Mouse (Mus musculus): ENCODE data around the gene Adamts2. TPM values are rescaled to one million over a fixed set of nuclear protein-coding genes. Genes with fewer than 3 reads are reported as not detected.

The Adamts2 gene
- polyA plus RNA-seq, 1 experiment from 2014 or later: 7.5 TPM

- Histone ChIP-seq H3K4me1 (replicated peaks) (peaks cover 12% of the 10 kb centered on the region), H3K9me3 (replicated peaks) (0 out of 2 replicates have a peak, but pooled peaks cover 6% of the 10 kb centered on the region), H3K27me3 (replicated peaks) (peaks cover 9% of the 10 kb centered on the region), H3K9ac (no peak overlapping the region), H3K27ac (ENCODE audit: poor library complexity, severe bottlenecking) (no peak overlapping the region), H3K36me3 (no peaks in the 10 kb centered on the region), H3K4me3 (no peak overlapping the region), H3K4me2 (no peak overlapping the region)
- no peak for ATAC-seq (ENCODE audit: insufficient number of reproducible peaks, low FRiP score)
- 69% methylated on average over 4 of the region's 4 CpGs for WGBS
Observed at GRCm38 (mm10) chr11:50734129-50734528, 132.2 kb downstream of the Adamts2 start.

GRCm38 (mm10) chr11:50736548-50736947, 134.7 kb downstream of the Adamts2 start:
- no peak overlapping the region for H3K27ac ChIP-seq (ENCODE audit: poor library complexity, severe bottlenecking)
- no peak overlapping the region for H3K4me2 ChIP-seq
- peaks cover 14% of the 10 kb centered on the region for H3K27me3 ChIP-seq (replicated peaks)
- ATAC-seq (ENCODE audit: insufficient number of reproducible peaks, low FRiP score): no peak
- H3K9me3 ChIP-seq (replicated peaks): 0 out of 2 replicates have a peak, but pooled peaks cover 6% of the 10 kb centered on the region
- no peak overlapping the region for H3K9ac ChIP-seq
- WGBS: 81% methylated on average over 1 of the region's 1 CpGs
- H3K4me1 ChIP-seq (replicated peaks): peaks cover 22% of the 10 kb centered on the region
- H3K36me3 ChIP-seq: no peaks in the 10 kb centered on the region
- no peak overlapping the region for H3K4me3 ChIP-seq

- Histone ChIP-seq H3K27me3 (replicated peaks) (peaks cover 19% of the 10 kb centered on the region), H3K27ac (ENCODE audit: poor library complexity, severe bottlenecking) (no peak overlapping the region), H3K4me2 (no peak overlapping the region), H3K4me3 (no peak overlapping the region), H3K36me3 (no peaks in the 10 kb centered on the region), H3K9ac (no peak overlapping the region), H3K4me1 (replicated peaks) (peaks cover 10% of the 10 kb centered on the region), H3K9me3 (replicated peaks) (0 out of 2 replicates have a peak, but pooled peaks cover 6% of the 10 kb centered on the region)
- 85% methylated on average over 1 of the region's 1 CpGs for WGBS
- ATAC-seq (ENCODE audit: insufficient number of reproducible peaks, low FRiP score): no peak
Observed at GRCm38 (mm10) chr11:50738436-50738835, 136.6 kb downstream of the Adamts2 start.

- Histone ChIP-seq H3K9ac (no peak overlapping the region), H3K4me1 (replicated peaks) (peaks cover 10% of the 10 kb centered on the region), H3K9me3 (replicated peaks) (0 out of 2 replicates have a peak, but pooled peaks cover 6% of the 10 kb centered on the region), H3K4me2 (no peak overlapping the region), H3K27ac (ENCODE audit: poor library complexity, severe bottlenecking) (no peak overlapping the region), H3K36me3 (no peaks in the 10 kb centered on the region), H3K27me3 (replicated peaks) (peaks cover 24% of the 10 kb centered on the region), H3K4me3 (no peak overlapping the region)
- ATAC-seq (ENCODE audit: insufficient number of reproducible peaks, low FRiP score): no peak
- WGBS: 5% methylated on average over 10 of the region's 10 CpGs
Observed at GRCm38 (mm10) chr11:50739453-50739852, 137.6 kb downstream of the Adamts2 start.

- Histone ChIP-seq H3K9ac (no peak overlapping the region), H3K36me3 (no peaks in the 10 kb centered on the region), H3K27me3 (replicated peaks) (peaks cover 21% of the 10 kb centered on the region), H3K9me3 (replicated peaks) (0 out of 2 replicates have a peak, but pooled peaks cover 6% of the 10 kb centered on the region), H3K4me2 (no peak overlapping the region), H3K4me3 (no peak overlapping the region), H3K4me1 (replicated peaks) (peaks cover 10% of the 10 kb centered on the region), H3K27ac (ENCODE audit: poor library complexity, severe bottlenecking) (no peak overlapping the region)
- no peak for ATAC-seq (ENCODE audit: insufficient number of reproducible peaks, low FRiP score)
- WGBS: 64% methylated on average over 1 of the region's 1 CpGs
Observed at GRCm38 (mm10) chr11:50742146-50742545, 140.3 kb downstream of the Adamts2 start.

GRCm38 (mm10) chr11:50744971-50745370, 143.1 kb downstream of the Adamts2 start:
- Histone ChIP-seq H3K4me1 (replicated peaks) (peaks cover 1% of the 10 kb centered on the region), H3K9ac (no peak overlapping the region), H3K9me3 (replicated peaks) (no peaks in the 10 kb centered on the region), H3K4me2 (no peak overlapping the region), H3K4me3 (no peak overlapping the region), H3K36me3 (no peaks in the 10 kb centered on the region), H3K27me3 (replicated peaks) (peaks cover 15% of the 10 kb centered on the region; the same call in 1 of the 2 replicates), H3K27ac (ENCODE audit: poor library complexity, severe bottlenecking) (no peak overlapping the region)
- no peak for ATAC-seq (ENCODE audit: insufficient number of reproducible peaks, low FRiP score)
- 67% methylated on average over 6 of the region's 6 CpGs for WGBS

GRCm38 (mm10) chr11:50746508-50746907, 144.6 kb downstream of the Adamts2 start:
- no peaks in the 10 kb centered on the region for H3K9me3 ChIP-seq (replicated peaks)
- H3K9ac ChIP-seq: no peak overlapping the region
- no peaks in the 10 kb centered on the region for H3K4me1 ChIP-seq (replicated peaks)
- H3K27me3 ChIP-seq (replicated peaks): peaks cover 11% of the 10 kb centered on the region; the same call in 1 of the 2 replicates
- H3K4me3 ChIP-seq: no peak overlapping the region
- no peaks in the 10 kb centered on the region for H3K36me3 ChIP-seq
- H3K4me2 ChIP-seq: no peak overlapping the region
- peak; percentile 25; the same call in 1 of the 2 replicates for ATAC-seq (ENCODE audit: insufficient number of reproducible peaks, low FRiP score)
- WGBS: 12% methylated on average over 2 of the region's 2 CpGs
- no peak overlapping the region for H3K27ac ChIP-seq (ENCODE audit: poor library complexity, severe bottlenecking)

- H3K27me3 ChIP-seq (replicated peaks): peaks cover 9% of the 10 kb centered on the region; the same call in 1 of the 2 replicates
- no peak for ATAC-seq (ENCODE audit: insufficient number of reproducible peaks, low FRiP score)
- H3K9me3 ChIP-seq (replicated peaks): no peaks in the 10 kb centered on the region
- WGBS: 37% methylated on average over 7 of the region's 7 CpGs
- H3K4me2 ChIP-seq: no peak overlapping the region
- H3K4me1 ChIP-seq (replicated peaks): no peaks in the 10 kb centered on the region
- no peak overlapping the region for H3K9ac ChIP-seq
- no peak overlapping the region for H3K4me3 ChIP-seq
- no peaks in the 10 kb centered on the region for H3K36me3 ChIP-seq
- H3K27ac ChIP-seq (ENCODE audit: poor library complexity, severe bottlenecking): no peak overlapping the region
Observed at GRCm38 (mm10) chr11:50750983-50751585, 149.2 kb downstream of the Adamts2 start.

- H3K4me2 ChIP-seq: no peak overlapping the region
- H3K27me3 ChIP-seq (replicated peaks): peaks cover 4% of the 10 kb centered on the region; the same call in 1 of the 2 replicates
- H3K27ac ChIP-seq (ENCODE audit: poor library complexity, severe bottlenecking): no peak overlapping the region
- no peak for ATAC-seq (ENCODE audit: insufficient number of reproducible peaks, low FRiP score)
- WGBS: 50% methylated on average over 4 of the region's 4 CpGs
- H3K4me1 ChIP-seq (replicated peaks): no peaks in the 10 kb centered on the region
- no peak overlapping the region for H3K9ac ChIP-seq
- no peaks in the 10 kb centered on the region for H3K36me3 ChIP-seq
- no peaks in the 10 kb centered on the region for H3K9me3 ChIP-seq (replicated peaks)
- H3K4me3 ChIP-seq: no peak overlapping the region
Observed at GRCm38 (mm10) chr11:50757741-50758140, 155.9 kb downstream of the Adamts2 start.

- Histone ChIP-seq H3K27me3 (replicated peaks) (no peaks in the 10 kb centered on the region), H3K36me3 (no peaks in the 10 kb centered on the region), H3K27ac (ENCODE audit: poor library complexity, severe bottlenecking) (no peak overlapping the region), H3K9me3 (replicated peaks) (peaks cover 4% of the 10 kb centered on the region; the same call in 1 of the 2 replicates), H3K4me3 (no peak overlapping the region), H3K4me2 (no peak overlapping the region), H3K4me1 (replicated peaks) (peaks cover 17% of the 10 kb centered on the region; the same call in 1 of the 2 replicates), H3K9ac (no peak overlapping the region)
- no peak for ATAC-seq (ENCODE audit: insufficient number of reproducible peaks, low FRiP score)
- 84% methylated on average over 7 of the region's 7 CpGs for WGBS
Observed at GRCm38 (mm10) chr11:50766461-50766860, 164.6 kb downstream of the Adamts2 start.

GRCm38 (mm10) chr11:50767039-50767438, 165.2 kb downstream of the Adamts2 start:
- H3K4me1 ChIP-seq (replicated peaks): peaks cover 17% of the 10 kb centered on the region; the same call in 1 of the 2 replicates
- WGBS: 25% methylated on average over 4 of the region's 4 CpGs
- no peak overlapping the region for H3K27ac ChIP-seq (ENCODE audit: poor library complexity, severe bottlenecking)

More at GRCm38 (mm10) chr11:50767039-50767438, 165.2 kb downstream of the Adamts2 start:
- Histone ChIP-seq H3K9ac (no peak overlapping the region), H3K9me3 (replicated peaks) (peaks cover 4% of the 10 kb centered on the region; the same call in 1 of the 2 replicates), H3K4me3 (no peak overlapping the region), H3K36me3 (no peaks in the 10 kb centered on the region), H3K4me2 (no peak overlapping the region), H3K27me3 (replicated peaks) (no peaks in the 10 kb centered on the region)
- ATAC-seq (ENCODE audit: insufficient number of reproducible peaks, low FRiP score): no peak

All from heart, embryonic 12.5 days (tissue).